Mouse (Mus musculus) kidney, postnatal 0 days (tissue): ENCODE measurements around the gene Apon. TPM values are rescaled to one million over a fixed set of nuclear protein-coding genes. Genes with fewer than 3 reads are reported as not detected.

ENCODE experiments used
- ATAC-seq: fragments of 200-750 bp; cut with Nextera tagmentation; replicated peaks from 2 replicates; pipeline ENCODE4 v1.8.0; 2017; ENCODE audit warnings: low read depth, moderate number of reproducible peaks, moderate TSS enrichment, moderate library complexity; ENCODE audit not compliant: low FRiP score
- DNase-seq: peaks from one replicate; pipeline ENCODE4 v3.0.0-alpha.2; 2016; ENCODE audit warnings: low spot score
- H3K27ac ChIP-seq: fragments of 300-500 bp; sonication (generic); 2 replicates; pipeline ENCODE4 v1.5.1; 2014; ENCODE audit warnings: mild to moderate bottlenecking
- H3K27me3 ChIP-seq: fragments of 300-500 bp; sonication (generic); 2 replicates; pipeline ENCODE4 v1.6.1; 2014; ENCODE audit warnings: low read length, mixed read lengths; ENCODE audit not compliant: insufficient read depth
- H3K36me3 ChIP-seq: fragments of 300-500 bp; sonication (generic); 2 replicates; pipeline ENCODE4 v1.6.1; 2014; ENCODE audit warnings: low read length, mixed read lengths; ENCODE audit not compliant: insufficient read depth
- H3K4me1 ChIP-seq: fragments of 300-500 bp; sonication (generic); replicated peaks from 2 replicates; pipeline ENCODE4 v1.6.1; 2014; ENCODE audit warnings: antibody characterized with exemption, low read length, mixed read lengths; ENCODE audit not compliant: insufficient read depth
- H3K4me2 ChIP-seq: fragments of 300-500 bp; sonication (generic); 2 replicates; pipeline ENCODE4 v1.6.1; 2014; ENCODE audit warnings: mild to moderate bottlenecking, low read length, moderate library complexity, mixed read lengths
- H3K4me3 ChIP-seq: fragments of 300-500 bp; sonication (generic); replicated peaks from 2 replicates; pipeline ENCODE4 v1.5.1; 2014; ENCODE audit warnings: low read depth, low read length
- H3K9ac ChIP-seq: fragments of 300-500 bp; sonication (generic); 2 replicates; pipeline ENCODE4 v1.6.1; 2014; ENCODE audit warnings: low read depth, low read length
- H3K9me3 ChIP-seq: fragments of 300-500 bp; sonication (generic); replicated peaks from 2 replicates; pipeline ENCODE4 v1.6.1; 2016; ENCODE audit warnings: low read length, inconsistent platforms, mixed read lengths
- CTCF ChIP-seq: IDR thresholded peaks from 2 replicates; pipeline ENCODE4 v1.5.1; 2016; ENCODE audit warnings: antibody characterized with exemption, low read depth, mild to moderate bottlenecking, moderate library complexity
- WGBS: fragments of 180-500 bp; shearing (Covaris S2); extraction: QIAGEN DNeasy Blood & Tissue Kit; methylation state at CpG from one replicate; pipeline ENCODE4 v1.1.7; 2014; 5-methylcytosine and 5-hydroxymethylcytosine counted together
- polyA plus RNA-seq: library from polyadenylated mRNA; unstranded; fragments of >200 nt; fragmentation: Nextera tagmentation; extraction: Ambion mirVana; gene quantifications from 2 replicates; pipeline ENCODE4 v1.2.1, GENCODE M21; 2015

Gene Apon
- polyA plus RNA-seq, 1 experiment from 2014 or later, result 0.11 TPM

DNA sequence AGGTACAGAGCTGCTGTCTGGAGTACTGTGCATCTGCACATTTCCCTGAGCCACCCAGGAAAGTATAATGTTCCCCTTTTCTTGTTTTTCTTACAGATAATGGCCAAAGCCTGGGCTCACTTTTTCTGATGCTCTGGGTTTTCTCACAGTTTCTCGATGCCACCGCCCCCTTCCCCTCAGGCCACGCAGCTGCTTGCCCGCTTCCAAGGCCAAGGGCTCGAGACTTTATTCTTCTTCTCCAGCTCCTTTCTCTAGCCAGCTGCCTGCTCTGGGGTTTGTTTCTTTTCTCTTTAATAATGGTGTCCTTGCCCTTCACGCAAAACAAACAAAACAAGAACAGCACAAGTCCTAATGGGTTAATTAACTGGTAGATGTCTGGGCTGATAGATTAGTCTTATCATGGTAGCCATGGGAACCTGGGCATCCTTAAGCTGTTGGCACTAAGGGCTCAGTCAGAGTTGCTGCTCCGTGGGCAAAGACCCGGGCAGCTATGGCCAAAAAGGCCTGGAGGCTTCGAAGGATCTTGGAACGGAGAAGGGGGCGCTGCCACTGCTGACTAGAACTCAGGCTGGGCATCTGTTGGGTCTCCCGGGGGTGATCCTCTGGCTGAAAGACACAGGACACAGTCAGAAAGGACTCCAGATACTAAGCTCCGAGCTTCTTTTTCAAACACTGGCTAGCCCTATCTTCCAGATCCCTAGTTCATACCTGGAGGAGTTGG, 42.6 kb downstream of the Apon start:
- no peak overlapping the region for H3K4me3 ChIP-seq
- H3K4me2 ChIP-seq, result no peak overlapping the region
- no peaks in the 10 kb centered on the region for H3K4me1 ChIP-seq
- H3K27ac ChIP-seq, result no peak overlapping the region
- DNase-seq (no peak), ATAC-seq (no peak)
- no peaks in the 10 kb centered on the region for H3K9me3 ChIP-seq
- H3K27me3 ChIP-seq, result no peaks in the 10 kb centered on the region
- H3K9ac ChIP-seq, result no peak overlapping the region
- H3K36me3 ChIP-seq, result peaks cover 9% of the 10 kb centered on the region; the same call in 1 of the 2 replicates
- 79% methylated on average over 13 of the region's 13 CpGs for WGBS
- no peak for TF ChIP-seq CTCF

DNA sequence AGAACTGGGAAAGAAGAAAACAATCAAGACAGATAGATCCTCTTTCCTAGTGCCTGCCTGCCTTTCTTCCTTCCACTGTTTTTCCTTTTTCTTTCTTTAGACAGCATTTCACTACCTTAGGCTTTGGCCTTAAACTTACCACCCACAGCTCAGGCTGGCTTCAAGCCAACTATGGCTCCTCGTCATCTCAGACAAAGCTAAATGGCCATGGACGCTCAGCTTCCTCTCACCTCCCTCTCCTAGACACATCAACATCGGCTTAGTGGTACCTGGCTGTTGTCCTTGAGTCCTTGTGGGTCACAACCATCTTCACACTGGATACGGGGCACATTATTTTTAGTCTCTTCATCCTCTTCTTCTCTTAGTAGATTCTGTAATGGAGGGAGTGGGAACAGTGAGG, 43.3 kb downstream of the Apon start:
- Histone ChIP-seq H3K9ac (no peak overlapping the region), H3K4me1 (peaks cover 1% of the 10 kb centered on the region), H3K27me3 (no peaks in the 10 kb centered on the region), H3K4me3 (no peak overlapping the region), H3K4me2 (no peak overlapping the region), H3K36me3 (0 out of 2 replicates have a peak, but pooled peaks cover 2% of the 10 kb centered on the region), H3K27ac (no peak overlapping the region), H3K9me3 (no peaks in the 10 kb centered on the region)
- no peak for TF ChIP-seq CTCF
- DNase-seq (no peak), ATAC-seq (no peak)
- 71% methylated on average over 4 of the region's 4 CpGs for WGBS

DNA sequence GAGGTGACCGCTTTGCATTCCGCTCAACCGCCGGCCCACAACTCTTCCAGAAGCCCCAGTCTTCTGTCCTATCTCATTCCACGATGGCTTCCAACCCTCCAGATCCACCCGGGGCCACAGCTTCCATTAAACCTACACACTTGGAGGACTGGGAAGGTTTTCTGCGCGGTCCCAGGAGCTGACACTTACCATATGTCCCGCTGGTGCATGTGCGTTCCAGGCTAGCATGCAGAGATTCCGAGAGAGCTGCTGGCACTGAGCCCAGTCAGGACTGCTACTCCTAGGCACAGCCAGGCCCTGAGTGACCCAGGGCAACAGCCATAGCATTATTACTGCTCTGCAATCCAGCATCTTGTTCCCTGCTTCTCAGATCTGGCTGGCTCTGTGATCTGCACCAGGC, 43.7 kb downstream of the Apon start:
- peak; percentile 30 for DNase-seq
- no peaks in the 10 kb centered on the region for H3K27me3 ChIP-seq
- no peak overlapping the region for H3K9ac ChIP-seq
- TF ChIP-seq CTCF, result no peak
- peaks cover 5% of the 10 kb centered on the region for H3K4me1 ChIP-seq
- ATAC-seq, result no peak; the same call in 1 of the 2 replicates
- no peak overlapping the region for H3K27ac ChIP-seq
- no peaks in the 10 kb centered on the region for H3K9me3 ChIP-seq
- H3K4me3 ChIP-seq, result no peak overlapping the region
- WGBS, result 67% methylated on average over 11 of the region's 11 CpGs
- no peaks in the 10 kb centered on the region for H3K36me3 ChIP-seq
- H3K4me2 ChIP-seq, result no peak overlapping the region

DNA sequence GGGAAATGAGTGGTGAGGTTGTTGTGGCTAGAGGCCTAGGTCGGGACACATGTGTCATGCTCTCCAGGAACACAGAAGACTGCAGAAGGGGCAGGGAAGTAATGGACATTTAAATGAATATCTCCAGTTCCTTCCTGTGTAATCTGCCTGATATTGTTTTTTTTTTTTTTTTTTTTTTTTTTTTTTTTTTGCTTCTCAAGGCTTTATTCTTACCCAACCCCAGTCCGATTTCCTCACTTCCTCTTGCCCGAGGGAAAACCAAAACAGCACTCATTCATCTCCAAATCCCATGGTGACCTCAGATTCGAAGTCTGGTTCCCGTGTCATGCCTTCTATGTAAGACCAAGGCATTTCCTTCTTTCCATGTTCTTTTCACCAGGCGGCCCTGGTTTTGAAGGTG, 44.3 kb downstream of the Apon start:
- ATAC-seq (no peak), DNase-seq (no peak)
- Histone ChIP-seq H3K36me3 (no peaks in the 10 kb centered on the region), H3K27ac (no peak overlapping the region), H3K27me3 (no peaks in the 10 kb centered on the region), H3K4me3 (no peak overlapping the region), H3K4me2 (no peak overlapping the region), H3K9me3 (no peaks in the 10 kb centered on the region), H3K4me1 (peaks cover 7% of the 10 kb centered on the region), H3K9ac (no peak overlapping the region)
- WGBS, result 69% methylated on average over 6 of the region's 6 CpGs
- TF ChIP-seq CTCF, result no peak

DNA sequence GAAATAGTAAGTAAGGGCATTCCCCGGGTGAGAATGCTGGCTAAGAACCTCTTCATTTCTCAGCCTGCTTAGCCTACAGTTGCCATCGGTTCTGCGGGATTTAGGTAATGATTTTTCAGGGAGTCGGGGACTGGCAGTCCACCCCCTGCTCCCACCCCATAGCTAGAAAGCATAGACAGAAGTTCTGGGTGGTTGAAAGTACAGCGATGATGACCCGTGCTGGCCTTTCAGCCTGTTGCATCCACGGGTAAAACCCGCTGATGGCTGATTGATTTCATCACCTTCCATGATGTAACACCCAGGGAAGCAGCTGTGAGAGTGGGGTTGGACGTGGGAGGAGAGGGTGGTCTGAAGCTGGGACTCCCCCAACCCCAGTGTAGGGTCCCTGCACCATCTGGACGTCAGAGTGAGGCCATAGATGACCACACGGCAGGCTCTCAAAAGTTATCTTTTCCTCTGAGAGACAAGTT, 44.8 kb downstream of the Apon start, which contains the start of gene Il23a:
Gene Il23a (minus strand): TSS at position 51 of the 470 bp plus-strand sequence.
- Histone ChIP-seq H3K4me2 (no peak within 1 kb of the TSS), H3K9me3 (no peaks in the 10 kb centered on the region), H3K9ac (no peak within 1 kb of the TSS), H3K4me3 (no peak within 1 kb of the TSS), H3K27me3 (no peaks in the 10 kb centered on the region), H3K27ac (no peak within 1 kb of the TSS), H3K36me3 (no peaks in the 10 kb centered on the region), H3K4me1 (peaks cover 7% of the 10 kb centered on the region)
- TF ChIP-seq CTCF, result no peak
- ATAC-seq (no peak), DNase-seq (no peak)
- WGBS, result 75% methylated on average over 11 of the region's 11 CpGs

DNA sequence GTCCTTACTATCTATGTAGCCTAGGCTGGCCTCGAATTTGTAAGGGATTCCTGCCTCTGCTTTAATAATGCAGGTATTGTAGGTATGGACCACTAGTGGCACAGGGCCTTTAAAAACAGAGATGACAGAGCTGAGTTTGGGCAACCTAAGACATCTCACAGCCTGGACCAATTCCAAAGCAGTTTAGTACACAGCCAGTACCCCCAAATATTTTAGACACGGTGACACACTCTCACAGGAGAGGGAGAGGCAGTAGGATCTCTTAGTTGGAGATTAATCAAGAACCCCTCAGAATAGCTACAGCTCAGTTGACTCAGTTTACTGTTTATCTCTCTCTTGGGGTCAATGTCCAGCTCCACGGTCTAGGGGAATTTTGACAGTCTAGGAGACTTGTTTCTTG, 48.5 kb downstream of the Apon start:
- peak overlapping the region; percentile 57 for H3K4me3 ChIP-seq
- peak overlapping the region; percentile 84 for H3K4me2 ChIP-seq
- 0 out of 2 replicates have a peak, but pooled peaks cover 5% of the 10 kb centered on the region for H3K36me3 ChIP-seq
- 36% methylated on average over 3 of the region's 3 CpGs for WGBS
- peaks cover 15% of the 10 kb centered on the region for H3K4me1 ChIP-seq
- H3K27ac ChIP-seq, result peak overlapping the region; percentile 98
- peak overlapping the region; percentile 81 for H3K9ac ChIP-seq
- H3K27me3 ChIP-seq, result no peaks in the 10 kb centered on the region
- H3K9me3 ChIP-seq, result no peaks in the 10 kb centered on the region
- no peak for TF ChIP-seq CTCF
- no peak for ATAC-seq
- DNase-seq, result no peak
